Mouse (Mus musculus) kidney, adult 8-10 months (tissue): ENCODE measurements around the gene Mapkapk3.
"Not testable (repeated sequence)": the region's sequence is repeated elsewhere in the genome, so short reads cannot be mapped to it uniquely, and the experiment has no call there.

Source experiments
- DNase-seq, 2 experiments: peaks; one replicate each; pipeline ENCODE4 v3.0.0; 2022

Gene Mapkapk3

GRCm38 (mm10) chr9:107307099-107307872 is 17.6 kb upstream of the Mapkapk3 start:
- peak; percentile 55 to 59 for DNase-seq

GRCm38 (mm10) chr9:107306673-107307072 is 17.0 kb upstream of the Mapkapk3 start:
- not testable (repeated sequence) for DNase-seq

GRCm38 (mm10) chr9:107305601-107306542 is 16.2 kb upstream of the Mapkapk3 start:
- DNase-seq: peak; percentile 39 to 58

GRCm38 (mm10) chr9:107305012-107305411 is 15.3 kb upstream of the Mapkapk3 start:
- DNase-seq: no peak

GRCm38 (mm10) chr9:107304383-107304782 is 14.7 kb upstream of the Mapkapk3 start:
- DNase-seq: no peak

- DNase-seq: no peak
Observed at GRCm38 (mm10) chr9:107303900-107304299, 14.2 kb upstream of the Mapkapk3 start.

- no peak for DNase-seq
Observed at GRCm38 (mm10) chr9:107303121-107303820, 13.6 kb upstream of the Mapkapk3 start.

- DNase-seq: no peak
Observed at GRCm38 (mm10) chr9:107302592-107302991, 12.9 kb upstream of the Mapkapk3 start.

- DNase-seq: no peak
Observed at GRCm38 (mm10) chr9:107301554-107302331, 12.1 kb upstream of the Mapkapk3 start.

- DNase-seq: no peak
Observed at GRCm38 (mm10) chr9:107300224-107300973, 10.7 kb upstream of the Mapkapk3 start.

GRCm38 (mm10) chr9:107299783-107300182 is 10.1 kb upstream of the Mapkapk3 start:
- no peak for DNase-seq

GRCm38 (mm10) chr9:107298876-107299275 is 9.2 kb upstream of the Mapkapk3 start:
- DNase-seq: no peak

GRCm38 (mm10) chr9:107298059-107298780 is 8.5 kb upstream of the Mapkapk3 start:
- peak; percentile 70 to 78 for DNase-seq

GRCm38 (mm10) chr9:107297658-107298057 is 8.0 kb upstream of the Mapkapk3 start:
- no peak for DNase-seq

GRCm38 (mm10) chr9:107297059-107297458 is 7.4 kb upstream of the Mapkapk3 start:
- DNase-seq: peak; percentile 46 to 59

GRCm38 (mm10) chr9:107296501-107296965 is 6.9 kb upstream of the Mapkapk3 start:
- peak; percentile 98 to 99 for DNase-seq

- DNase-seq: no peak
Observed at GRCm38 (mm10) chr9:107296041-107296440, 6.4 kb upstream of the Mapkapk3 start.

GRCm38 (mm10) chr9:107296016-107296040 is 6.2 kb upstream of the Mapkapk3 start, which contains the start of gene Cish:
Gene Cish, plus strand, starts transcription at chr9:107296026.
- DNase-seq: no peak

GRCm38 (mm10) chr9:107295616-107296015 is 5.9 kb upstream of the Mapkapk3 start:
- no peak for DNase-seq

- DNase-seq: peak; percentile 78 to 87
Observed at GRCm38 (mm10) chr9:107294249-107294648, 4.6 kb upstream of the Mapkapk3 start.

- peak; percentile 76 to 88 for DNase-seq
Observed at GRCm38 (mm10) chr9:107290897-107291296, 1.2 kb upstream of the Mapkapk3 start.
